Mouse (Mus musculus) erythroid progenitor cell, adult 5-6 weeks (primary cell): ENCODE measurements around the gene Kars. TPM values are rescaled to one million over a fixed set of nuclear protein-coding genes. Genes with fewer than 3 reads are reported as not detected.

ENCODE experiments used
- ATAC-seq: replicated peaks from 2 replicates; pipeline ENCODE4 v1.8.0; 2016; ENCODE audit warnings: moderate number of reproducible peaks, mild to moderate bottlenecking, moderate TSS enrichment, inconsistent platforms; ENCODE audit not compliant: poor library complexity, low FRiP score, severe bottlenecking
- total RNA-seq, 2 experiments: library from RNA; stranded (forward) in 1 of 2; stranded (reverse) in 1 of 2; fragments of 150-400 nt in 1 of 2; fragments of 186-747, 209-891 nt in 1 of 2; gene quantifications; 2 replicates each; pipeline versions ENCODE4 v1.2.3 to v1.2.4; 2015 to 2017; ENCODE audit warnings: low replicate concordance in 2 of 2

The Kars gene
- total RNA-seq, 2 experiments from 2014 or later, result 40.7 to 45.5 TPM

GRCm38 (mm10) chr8:111989911-111990310, 21.2 kb downstream of the Kars start:
- ATAC-seq, result peak; percentile 70

GRCm38 (mm10) chr8:111984511-111984910, 26.6 kb downstream of the Kars start:
- no peak for ATAC-seq

GRCm38 (mm10) chr8:111982116-111982515, 29.0 kb downstream of the Kars start:
- ATAC-seq, result no peak

GRCm38 (mm10) chr8:111978147-111978546, 33.0 kb downstream of the Kars start:
- ATAC-seq, result no peak

- no peak for ATAC-seq
Observed at GRCm38 (mm10) chr8:111976326-111976725, 34.8 kb downstream of the Kars start.

- ATAC-seq, result no peak
Observed at GRCm38 (mm10) chr8:111975706-111976105, 35.4 kb downstream of the Kars start.

- ATAC-seq, result no peak
Observed at GRCm38 (mm10) chr8:111974138-111974537, 37.0 kb downstream of the Kars start.

- ATAC-seq, result no peak
Observed at GRCm38 (mm10) chr8:111968991-111969390, 42.1 kb downstream of the Kars start.

- ATAC-seq, result no peak
Observed at GRCm38 (mm10) chr8:111968541-111968940, 42.6 kb downstream of the Kars start.

GRCm38 (mm10) chr8:111967246-111967870, 43.8 kb downstream of the Kars start:
- ATAC-seq, result no peak

GRCm38 (mm10) chr8:111964849-111965561, 46.1 kb downstream of the Kars start:
- no peak for ATAC-seq

- no peak for ATAC-seq
Observed at GRCm38 (mm10) chr8:111964351-111964750, 46.8 kb downstream of the Kars start.

GRCm38 (mm10) chr8:111963546-111963945, 47.6 kb downstream of the Kars start:
- ATAC-seq, result no peak

- no peak for ATAC-seq
Observed at GRCm38 (mm10) chr8:111963091-111963490, 48.0 kb downstream of the Kars start.

GRCm38 (mm10) chr8:111962589-111962988, 48.5 kb downstream of the Kars start:
- no peak for ATAC-seq

GRCm38 (mm10) chr8:111961330-111961729, 49.8 kb downstream of the Kars start:
- ATAC-seq, result no peak

GRCm38 (mm10) chr8:111960591-111961321, 50.4 kb downstream of the Kars start:
- no peak for ATAC-seq

- no peak for ATAC-seq
Observed at GRCm38 (mm10) chr8:111957231-111957630, 53.9 kb downstream of the Kars start.

GRCm38 (mm10) chr8:111955879-111956278, 55.2 kb downstream of the Kars start:
- no peak for ATAC-seq

- ATAC-seq, result no peak
Observed at GRCm38 (mm10) chr8:111954844-111955594, 56.1 kb downstream of the Kars start.
